Mouse (Mus musculus) limb, embryonic 12.5 days (tissue): ENCODE measurements at regions not wholly inside any gene's neighbourhood (a gene's known extent, or its start where the extent isn't known, plus 50 kb on each side); places are given as distances from the start of the nearest gene placed in this dataset.
A peak's percentile ranks its signal among the peaks of the same experiment; 100 is the strongest.

Experiments
- ATAC-seq: fragments of 200-750 bp; cut with Nextera tagmentation; 2 replicates; pipeline ENCODE4 v1.8.0; 2017; ENCODE audit warnings: low read depth, moderate TSS enrichment; ENCODE audit not compliant: insufficient number of reproducible peaks, insufficient read depth, low FRiP score, low TSS enrichment
- H3K27ac ChIP-seq: fragments of 300-500 bp; sonication (generic); 2 replicates; pipeline ENCODE4 v1.5.1; 2016; ENCODE audit warnings: mild to moderate bottlenecking, moderate library complexity
- H3K27me3 ChIP-seq: fragments of 300-500 bp; sonication (generic); 2 replicates; pipeline ENCODE4 v1.6.1; 2016; ENCODE audit warnings: mild to moderate bottlenecking, moderate library complexity
- H3K36me3 ChIP-seq: fragments of 300-500 bp; sonication (generic); 2 replicates; pipeline ENCODE4 v1.6.1; 2016; ENCODE audit warnings: mild to moderate bottlenecking, moderate library complexity
- H3K4me1 ChIP-seq: fragments of 300-500 bp; sonication (generic); replicated peaks from 2 replicates; pipeline ENCODE4 v1.6.1; 2016
- H3K4me2 ChIP-seq: fragments of 300-500 bp; sonication (generic); 2 replicates; pipeline ENCODE4 v1.6.1; 2016; ENCODE audit warnings: mild to moderate bottlenecking, moderate library complexity
- H3K4me3 ChIP-seq: fragments of 300-500 bp; sonication (generic); replicated peaks from 2 replicates; pipeline ENCODE4 v1.5.1; 2016; ENCODE audit warnings: mild to moderate bottlenecking
- H3K9ac ChIP-seq: fragments of 300-500 bp; sonication (generic); replicated peaks from 2 replicates; pipeline ENCODE4 v1.6.1; 2016; ENCODE audit warnings: mild to moderate bottlenecking, moderate library complexity
- H3K9me3 ChIP-seq: fragments of 300-500 bp; sonication (generic); 2 replicates; pipeline ENCODE4 v1.6.1; 2016; ENCODE audit warnings: mild to moderate bottlenecking, moderate library complexity
- WGBS: fragments of 180-500 bp; shearing (Covaris S2); methylation state at CpG from one replicate; pipeline ENCODE4 v1.1.7; 2016; 5-methylcytosine and 5-hydroxymethylcytosine counted together

DNA sequence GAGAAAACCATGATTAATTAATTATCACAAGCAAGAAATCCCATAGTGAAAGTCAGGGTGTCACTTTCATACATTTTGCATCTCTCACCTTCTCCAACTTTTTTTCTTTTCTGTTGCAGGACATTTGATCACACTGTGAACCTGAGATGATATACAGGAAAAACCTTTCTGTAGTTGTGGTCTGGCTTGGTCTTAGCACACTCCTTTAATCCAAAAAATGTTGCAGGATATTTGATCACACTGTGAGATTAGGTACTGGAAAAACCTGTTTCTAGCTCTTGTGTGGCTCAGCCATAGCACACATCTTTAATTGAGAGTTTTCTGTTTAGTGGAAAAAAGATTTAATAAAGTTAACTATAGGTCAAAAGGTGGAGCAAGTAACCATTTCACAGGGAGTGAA, 645.6 kb upstream of the Zfp804a start:
- no peak for ATAC-seq
- no peaks in the 10 kb centered on the region for H3K27me3 ChIP-seq
- no peak overlapping the region for H3K27ac ChIP-seq
- peaks cover 4% of the 10 kb centered on the region; the same call in 1 of the 2 replicates for H3K4me1 ChIP-seq
- no peak overlapping the region for H3K4me3 ChIP-seq
- H3K9ac ChIP-seq = no peak overlapping the region
- H3K36me3 ChIP-seq = no peaks in the 10 kb centered on the region
- no peaks in the 10 kb centered on the region for H3K9me3 ChIP-seq
- no peak overlapping the region for H3K4me2 ChIP-seq

DNA sequence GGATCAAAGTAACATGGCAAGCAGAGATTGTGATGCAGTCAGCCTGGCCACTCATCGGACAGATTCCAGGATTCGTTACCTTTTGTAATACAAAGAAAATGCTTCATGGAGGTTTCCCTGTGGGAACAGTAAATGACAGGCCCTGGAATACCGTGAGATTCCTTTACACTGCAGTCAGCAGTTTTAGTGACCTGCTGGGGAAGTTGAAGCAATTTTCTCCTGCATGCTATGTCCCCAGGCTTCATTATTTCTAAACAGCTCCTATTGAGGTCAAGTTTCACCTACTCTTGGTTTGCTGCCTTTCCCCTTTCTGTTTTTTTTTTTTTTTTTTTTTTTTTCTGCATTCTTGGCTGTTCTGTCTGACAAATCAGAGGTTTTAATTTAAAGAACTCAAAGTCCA, 641.3 kb upstream of the Zfp804a start:
- no peak overlapping the region for H3K9ac ChIP-seq
- no peaks in the 10 kb centered on the region for H3K36me3 ChIP-seq
- no peak overlapping the region for H3K4me3 ChIP-seq
- no peak overlapping the region for H3K4me2 ChIP-seq
- H3K9me3 ChIP-seq = no peaks in the 10 kb centered on the region
- peaks cover 4% of the 10 kb centered on the region; the same call in 1 of the 2 replicates for H3K4me1 ChIP-seq
- WGBS = 40% methylated on average over 3 of the region's 3 CpGs
- peak; percentile 71; the same call in 1 of the 2 replicates for ATAC-seq
- H3K27ac ChIP-seq = no peak overlapping the region
- H3K27me3 ChIP-seq = no peaks in the 10 kb centered on the region

DNA sequence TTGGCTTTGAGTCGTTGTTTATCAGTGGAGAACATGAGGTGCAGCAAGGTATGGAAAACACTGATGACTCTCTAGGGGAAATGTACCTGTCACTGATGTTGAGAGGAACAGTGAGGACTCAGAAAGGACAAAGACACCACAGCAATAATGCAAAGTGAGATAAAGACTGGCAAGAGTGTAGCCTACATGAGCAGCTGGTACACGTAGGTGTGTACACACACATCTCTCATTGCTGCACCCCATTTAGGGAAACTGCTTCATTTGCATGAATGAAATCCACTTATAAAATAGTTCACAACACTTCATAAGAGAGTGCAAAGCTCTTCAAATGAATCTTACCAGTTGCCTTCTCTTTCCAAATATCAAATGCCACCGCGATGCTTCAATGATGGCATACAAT, 621.6 kb upstream of the Zfp804a start:
- no peaks in the 10 kb centered on the region for H3K27me3 ChIP-seq
- 97% methylated on average over 4 of the region's 4 CpGs for WGBS
- H3K27ac ChIP-seq = no peak overlapping the region
- no peak overlapping the region for H3K4me2 ChIP-seq
- no peaks in the 10 kb centered on the region for H3K36me3 ChIP-seq
- H3K4me3 ChIP-seq = no peak overlapping the region
- no peak for ATAC-seq
- no peak overlapping the region for H3K9ac ChIP-seq
- H3K9me3 ChIP-seq = no peaks in the 10 kb centered on the region
- H3K4me1 ChIP-seq = no peaks in the 10 kb centered on the region

DNA sequence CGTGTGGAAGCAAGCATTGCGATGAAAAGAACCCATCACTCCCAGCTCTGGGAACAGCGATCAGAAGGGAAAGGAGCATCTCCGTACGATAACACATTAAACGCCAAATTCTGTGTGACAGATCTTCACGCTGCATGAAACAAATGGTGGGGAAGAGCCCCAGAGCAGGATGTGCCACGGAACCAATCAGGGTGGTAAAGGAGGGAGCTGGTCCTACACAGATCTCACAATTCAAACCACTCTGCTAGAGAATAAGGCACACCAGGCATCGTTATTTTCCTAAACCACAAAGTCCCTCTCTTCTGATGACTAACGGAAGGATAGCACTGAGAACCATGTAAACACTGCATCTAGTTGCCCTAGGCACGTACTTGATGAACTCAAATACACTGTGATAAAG, 613.9 kb upstream of the Zfp804a start:
- Histone ChIP-seq H3K4me2 (no peak overlapping the region), H3K4me3 (no peak overlapping the region), H3K27me3 (no peaks in the 10 kb centered on the region), H3K36me3 (no peaks in the 10 kb centered on the region), H3K27ac (no peak overlapping the region), H3K9me3 (no peaks in the 10 kb centered on the region), H3K9ac (no peak overlapping the region), H3K4me1 (no peaks in the 10 kb centered on the region)
- 85% methylated on average over 11 of the region's 11 CpGs for WGBS
- ATAC-seq = no peak

DNA sequence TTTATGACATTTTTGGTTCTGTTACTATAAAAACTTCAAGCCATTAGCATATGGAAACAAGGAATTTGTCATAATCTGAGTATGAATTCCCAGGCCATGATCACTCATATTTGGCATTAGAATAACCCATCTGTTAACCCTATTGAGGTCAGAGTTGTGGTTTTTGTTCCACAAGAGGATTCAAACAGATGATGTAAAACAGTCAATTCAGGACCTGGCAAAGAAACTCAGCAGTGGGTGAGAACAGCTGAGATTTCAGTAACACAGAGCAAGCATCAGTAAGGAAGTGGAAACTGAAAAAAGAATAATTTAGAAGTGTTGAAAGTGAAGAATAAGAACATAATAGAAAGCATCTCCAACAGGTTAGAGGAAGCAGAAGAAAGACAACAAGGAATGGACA, 612.1 kb upstream of the Zfp804a start:
- H3K4me3 ChIP-seq = no peak overlapping the region
- no peaks in the 10 kb centered on the region for H3K4me1 ChIP-seq
- H3K36me3 ChIP-seq = no peaks in the 10 kb centered on the region
- no peaks in the 10 kb centered on the region for H3K9me3 ChIP-seq
- no peak overlapping the region for H3K9ac ChIP-seq
- no peak overlapping the region for H3K27ac ChIP-seq
- no peak overlapping the region for H3K4me2 ChIP-seq
- no peak for ATAC-seq
- no peaks in the 10 kb centered on the region for H3K27me3 ChIP-seq

DNA sequence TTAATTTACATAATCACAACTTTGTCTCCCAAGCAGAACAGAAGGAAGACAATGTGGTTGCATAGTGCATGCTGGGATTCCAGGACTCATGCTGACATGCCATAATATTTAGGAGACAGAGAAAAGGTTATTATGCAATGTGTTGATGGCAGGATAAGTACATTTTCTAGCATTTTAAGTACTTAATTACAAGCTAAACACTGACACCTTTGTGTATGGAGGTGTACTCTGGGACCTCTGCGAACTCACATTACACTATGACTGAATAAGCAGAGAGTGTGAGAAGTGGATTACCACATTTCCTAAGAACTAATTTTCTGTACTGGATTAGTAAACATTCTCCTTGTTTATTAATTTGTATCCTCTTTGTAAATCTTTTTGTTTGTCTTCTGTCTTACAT, 602.5 kb upstream of the Zfp804a start:
- 79% methylated on average over 1 of the region's 1 CpGs for WGBS
- H3K36me3 ChIP-seq = no peaks in the 10 kb centered on the region
- H3K27ac ChIP-seq = no peak overlapping the region
- H3K4me1 ChIP-seq = no peaks in the 10 kb centered on the region
- no peak overlapping the region for H3K4me3 ChIP-seq
- H3K27me3 ChIP-seq = no peaks in the 10 kb centered on the region
- no peak overlapping the region for H3K9ac ChIP-seq
- H3K9me3 ChIP-seq = no peaks in the 10 kb centered on the region
- H3K4me2 ChIP-seq = no peak overlapping the region
- no peak for ATAC-seq

DNA sequence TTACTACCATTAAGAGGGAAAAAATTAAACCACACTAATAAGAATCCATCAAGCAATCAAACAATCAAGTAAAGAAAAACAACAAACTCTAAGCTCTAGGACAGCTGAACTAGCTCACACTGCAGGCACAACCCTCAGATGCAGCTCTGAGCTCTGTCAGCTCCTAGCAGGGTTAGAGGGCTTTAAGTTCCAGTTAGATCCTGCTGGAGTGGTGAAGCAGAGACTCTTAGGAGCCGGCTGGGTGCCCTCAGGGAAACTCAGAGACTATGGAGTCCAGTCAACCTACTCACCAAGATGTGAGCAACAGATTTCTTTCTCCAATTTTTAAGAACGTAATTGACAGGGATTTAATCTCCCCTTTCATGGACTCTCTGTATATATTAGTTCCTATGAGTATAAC, 564.2 kb upstream of the Zfp804a start:
- no peak overlapping the region for H3K27ac ChIP-seq
- 59% methylated on average over 2 of the region's 2 CpGs for WGBS
- H3K36me3 ChIP-seq = no peaks in the 10 kb centered on the region
- H3K4me3 ChIP-seq = no peak overlapping the region
- H3K9ac ChIP-seq = no peak overlapping the region
- H3K9me3 ChIP-seq = no peaks in the 10 kb centered on the region
- ATAC-seq = no peak
- H3K4me2 ChIP-seq = no peak overlapping the region
- no peaks in the 10 kb centered on the region for H3K27me3 ChIP-seq
- no peaks in the 10 kb centered on the region for H3K4me1 ChIP-seq

DNA sequence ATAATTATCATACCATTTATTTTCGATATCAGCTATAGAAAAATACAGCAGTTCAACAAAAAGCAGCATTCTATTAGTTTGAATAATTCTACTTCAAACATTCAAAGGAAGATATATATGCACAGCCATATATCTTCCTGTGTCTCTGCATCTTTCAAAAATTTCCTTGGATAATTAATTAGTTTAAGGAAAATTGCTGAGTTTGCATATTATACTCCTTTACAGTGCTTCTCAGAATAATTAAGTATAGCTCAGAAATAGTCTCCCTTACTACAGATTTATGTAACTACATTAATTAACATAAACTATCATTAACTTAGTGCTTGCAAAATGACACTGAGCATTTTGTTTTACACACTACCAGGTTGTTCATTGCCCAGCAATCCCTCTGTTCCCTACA, 546.0 kb upstream of the Zfp804a start:
- Histone ChIP-seq H3K27ac (no peak overlapping the region), H3K9ac (no peak overlapping the region), H3K27me3 (no peaks in the 10 kb centered on the region), H3K9me3 (no peaks in the 10 kb centered on the region), H3K36me3 (no peaks in the 10 kb centered on the region), H3K4me1 (no peaks in the 10 kb centered on the region), H3K4me2 (no peak overlapping the region), H3K4me3 (no peak overlapping the region)
- no peak for ATAC-seq
- WGBS = 89% methylated on average over 1 of the region's 1 CpGs

DNA sequence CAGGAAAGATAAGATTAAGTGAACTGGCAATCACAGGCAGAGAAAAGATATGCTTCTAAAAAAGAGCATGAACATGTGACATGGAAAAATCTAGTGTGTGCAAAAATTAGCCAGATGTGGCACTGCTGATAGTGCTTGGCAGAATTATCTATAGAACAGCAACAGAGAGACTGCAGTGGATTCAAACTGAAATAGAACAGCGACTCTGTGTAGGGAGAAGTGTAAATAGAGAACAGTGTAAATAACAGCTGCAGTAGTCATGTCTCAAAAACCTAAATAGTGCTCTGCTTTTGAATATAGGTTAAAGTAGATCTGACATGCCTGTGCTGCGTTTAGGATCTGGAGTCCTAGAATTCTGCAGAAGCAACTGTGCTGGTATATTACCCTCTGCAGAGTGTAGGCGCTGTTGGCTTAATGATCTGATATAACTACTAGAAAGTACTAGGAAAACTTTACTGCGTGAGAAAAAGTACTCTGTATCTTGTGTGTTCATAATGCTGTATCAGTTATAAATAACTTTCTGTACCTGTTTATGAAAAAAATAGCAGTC, 539.9 kb upstream of the Zfp804a start:
- WGBS = 89% methylated on average over 4 of the region's 4 CpGs
- ATAC-seq = no peak

DNA sequence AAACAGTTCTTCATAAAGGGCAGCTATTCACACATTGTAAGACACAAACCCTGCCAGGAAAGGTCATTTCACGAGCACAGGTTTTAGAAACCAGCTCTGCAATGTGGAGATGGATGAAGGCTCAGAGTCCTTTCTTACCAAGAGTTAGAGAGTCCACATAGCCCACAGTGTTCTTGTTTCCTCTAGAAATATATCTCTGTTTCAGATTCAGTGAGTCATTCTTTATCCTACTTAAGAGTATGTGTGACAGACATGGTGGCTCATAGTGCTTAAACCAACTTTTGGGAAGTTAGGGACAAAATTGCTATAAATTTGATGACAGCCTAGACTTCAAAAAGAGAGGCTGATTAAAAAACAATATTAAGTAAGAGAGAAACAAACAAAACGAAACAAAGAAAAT, 514.9 kb upstream of the Zfp804a start:
- Histone ChIP-seq H3K4me1 (no peaks in the 10 kb centered on the region), H3K4me3 (no peak overlapping the region), H3K9ac (no peak overlapping the region), H3K27me3 (no peaks in the 10 kb centered on the region), H3K9me3 (no peaks in the 10 kb centered on the region), H3K36me3 (no peaks in the 10 kb centered on the region), H3K27ac (no peak overlapping the region), H3K4me2 (no peak overlapping the region)
- 70% methylated on average over 2 of the region's 2 CpGs for WGBS
- no peak for ATAC-seq

More for the DNA sequence above, 539.9 kb upstream of the Zfp804a start:
- no peaks in the 10 kb centered on the region for H3K27me3 ChIP-seq
- H3K4me1 ChIP-seq = no peaks in the 10 kb centered on the region
- H3K9ac ChIP-seq = no peak overlapping the region
- no peaks in the 10 kb centered on the region for H3K36me3 ChIP-seq
- no peak overlapping the region for H3K27ac ChIP-seq
- H3K9me3 ChIP-seq = no peaks in the 10 kb centered on the region
- H3K4me2 ChIP-seq = no peak overlapping the region
- no peak overlapping the region for H3K4me3 ChIP-seq

DNA sequence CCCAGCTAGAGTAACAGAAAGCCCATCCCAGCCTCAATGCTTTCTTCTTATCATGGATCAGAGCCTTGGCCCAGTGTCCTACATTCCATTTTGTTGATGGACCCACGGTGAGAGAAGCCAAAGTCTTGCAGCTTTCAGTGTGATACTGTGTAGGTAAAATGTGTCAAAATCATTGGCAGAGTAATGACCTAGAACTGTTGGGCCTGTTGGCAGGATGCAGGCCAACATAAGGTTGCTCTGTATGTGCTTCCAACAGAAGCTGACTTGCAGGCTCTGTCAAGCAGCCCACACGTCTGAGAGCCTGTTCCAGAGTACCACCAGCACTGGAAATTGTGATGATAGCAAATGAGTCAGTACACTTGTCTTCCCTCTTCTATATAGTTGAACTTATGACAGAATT, 503.9 kb upstream of the Zfp804a start:
- Histone ChIP-seq H3K27ac (no peak overlapping the region), H3K4me1 (no peaks in the 10 kb centered on the region), H3K4me3 (no peak overlapping the region), H3K4me2 (no peak overlapping the region), H3K27me3 (no peaks in the 10 kb centered on the region), H3K9me3 (no peaks in the 10 kb centered on the region), H3K36me3 (no peaks in the 10 kb centered on the region), H3K9ac (no peak overlapping the region)
- 75% methylated on average over 2 of the region's 2 CpGs for WGBS
- no peak for ATAC-seq

DNA sequence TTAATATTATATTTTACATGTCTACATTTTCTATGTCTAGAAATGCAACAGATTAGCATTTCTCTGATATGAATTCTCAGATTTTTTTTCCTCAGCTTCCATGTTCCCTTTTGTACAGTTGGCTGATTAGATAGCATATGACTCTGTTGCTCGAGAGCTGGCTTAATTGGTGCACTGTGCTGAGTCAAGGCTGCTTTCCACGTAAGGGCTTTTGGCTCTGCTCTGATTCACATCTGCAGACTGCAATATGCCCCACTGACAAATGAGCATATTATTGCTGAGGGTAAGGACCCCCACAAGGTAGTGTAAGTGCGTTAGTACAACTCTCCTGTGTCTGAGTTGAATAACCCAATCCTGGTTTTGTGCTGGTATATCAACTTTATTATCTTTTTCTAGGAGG, 470.9 kb upstream of the Zfp804a start:
- no peak for ATAC-seq
- H3K36me3 ChIP-seq = no peaks in the 10 kb centered on the region
- WGBS = 65% methylated on average over 3 of the region's 3 CpGs
- no peak overlapping the region for H3K4me3 ChIP-seq
- H3K9ac ChIP-seq = no peak overlapping the region
- H3K4me1 ChIP-seq = no peaks in the 10 kb centered on the region
- H3K4me2 ChIP-seq = no peak overlapping the region
- H3K27ac ChIP-seq = no peak overlapping the region
- no peaks in the 10 kb centered on the region for H3K27me3 ChIP-seq
- no peaks in the 10 kb centered on the region for H3K9me3 ChIP-seq
